Mouse (Mus musculus) C2C12 (cell line): Measurements from ENCODE around the gene Gpr153.

ENCODE experiments used
- CTCF ChIP-seq: IDR thresholded peaks from one replicate; pipeline ENCODE4 v1.5.1; 2011; ENCODE audit not compliant: control insufficient read depth, insufficient read depth, insufficient read length
- USF1 ChIP-seq: IDR thresholded peaks from one replicate; pipeline ENCODE4 v1.6.1; 2011; ENCODE audit warnings: low read depth, mild to moderate bottlenecking, control low read depth, moderate library complexity

DNA sequence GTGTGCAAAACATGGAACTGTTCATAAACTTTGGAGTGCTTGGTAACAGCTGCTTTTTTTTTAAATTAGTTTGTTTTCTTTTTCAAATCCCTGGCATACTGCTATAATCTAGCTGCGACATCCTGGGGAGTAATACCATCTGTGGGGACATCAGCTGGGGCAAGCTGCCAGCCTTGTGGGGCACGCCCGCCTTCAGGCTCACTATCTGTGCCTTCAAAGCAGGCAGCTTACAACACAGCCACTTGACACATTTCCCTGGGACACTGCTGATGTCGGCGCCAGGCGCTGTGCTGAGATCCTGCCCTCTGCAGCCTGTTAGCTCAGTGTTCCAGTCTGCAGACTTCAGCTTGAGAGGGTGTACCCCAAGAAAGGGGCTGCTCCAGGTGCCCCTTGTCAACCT lies 17.0 kb upstream of the Gpr153 start:
- TF ChIP-seq USF1 (no peak), CTCF (no peak)
